In the genomic region with DNA sequence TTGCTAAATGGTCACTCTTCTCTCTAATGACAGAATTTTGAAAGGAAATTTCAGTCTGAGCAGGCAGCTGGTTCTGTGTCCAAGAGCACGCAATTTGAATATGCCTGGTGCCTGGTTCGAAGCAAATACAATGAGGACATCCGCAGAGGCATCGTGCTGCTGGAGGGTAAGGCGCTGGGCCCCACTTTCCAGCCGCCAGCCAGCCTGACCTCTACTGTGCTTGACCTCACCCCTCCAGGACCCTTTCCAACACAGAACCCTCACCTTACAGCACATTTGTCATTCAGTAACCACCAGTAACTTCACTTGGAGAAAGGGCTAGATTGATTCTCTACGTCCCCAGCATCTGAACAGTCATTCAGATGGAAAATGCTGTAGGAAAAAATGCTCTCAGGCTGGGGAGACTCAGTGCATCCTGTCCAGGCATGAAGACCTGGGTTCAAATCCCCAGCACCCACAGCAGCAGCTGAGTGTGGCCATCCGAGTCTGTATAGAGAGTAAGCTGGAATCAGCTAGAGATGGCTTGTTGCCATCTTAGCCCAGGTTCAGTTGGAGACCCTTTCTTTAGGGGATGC, we compare ENCODE assay signal across 7 mouse cellular contexts. TPM values are rescaled to one million over a fixed set of nuclear protein-coding genes. Genes with fewer than 3 reads are reported as not detected.
DNase-seq lines count a peak whose midpoint lies in the region; ATAC-seq and TF ChIP-seq lines count a peak whose summit lies in the region.

No protein-coding gene starts in this region.

- H3K4me2 ChIP-seq in forebrain, embryonic 12.5 days: peak overlapping the region; percentile 83
- H3K4me2 ChIP-seq in limb, embryonic 13.5 days (replicated peaks): peak overlapping the region; percentile 83
- H3K4me2 ChIP-seq in stomach, embryonic 14.5 days (replicated peaks; ENCODE audit: low read depth, low read length): peak overlapping the region; percentile 82

- ATAC-seq in forebrain, embryonic 12.5 days (ENCODE audit: low FRiP score): no peak
- no peak for ATAC-seq in limb, embryonic 13.5 days (ENCODE audit: low FRiP score, low read depth)
- ATAC-seq in stomach, embryonic 14.5 days (ENCODE audit: insufficient number of reproducible peaks, insufficient read depth, low FRiP score, low read depth): no peak

- peaks cover 19% of the 10 kb centered on the region for H3K4me1 ChIP-seq in liver, adult 2 months (ENCODE audit: control insufficient read depth, insufficient read depth, low read length)
- H3K4me1 ChIP-seq in forebrain, embryonic 12.5 days: peaks cover 18% of the 10 kb centered on the region
- peaks cover 22% of the 10 kb centered on the region for H3K4me1 ChIP-seq in limb, embryonic 13.5 days
- H3K4me1 ChIP-seq in stomach, embryonic 14.5 days (ENCODE audit: control insufficient read depth, insufficient read depth, low read length): peaks cover 41% of the 10 kb centered on the region

- H3K4me3 ChIP-seq in liver, adult 2 months (ENCODE audit: insufficient read depth, low read depth, low read length): no peak overlapping the region
- peak overlapping the region; percentile 65 for H3K4me3 ChIP-seq in forebrain, embryonic 12.5 days (replicated peaks)
- peak overlapping the region; percentile 59 for H3K4me3 ChIP-seq in limb, embryonic 13.5 days
- peak overlapping the region; percentile 57 for H3K4me3 ChIP-seq in stomach, embryonic 14.5 days (ENCODE audit: low read depth, low read length)

- WGBS in liver, adult 2 months: 62% methylated on average over 8 of the region's 8 CpGs
- 81% methylated on average over 8 of the region's 8 CpGs for WGBS in forebrain, embryonic 12.5 days
- WGBS in limb, embryonic 13.5 days: 72% methylated on average over 8 of the region's 8 CpGs
- whole genome bisulfite sequencing in stomach, embryonic 14.5 days: 65% methylated on average over 8 of the region's 8 CpGs

- no peaks in the 10 kb centered on the region for H3K9me3 ChIP-seq in forebrain, embryonic 12.5 days
- H3K9me3 ChIP-seq in limb, embryonic 13.5 days: no peaks in the 10 kb centered on the region
- H3K9me3 ChIP-seq in stomach, embryonic 14.5 days (ENCODE audit: control insufficient read depth, low read depth, low read length): no peaks in the 10 kb centered on the region

- no peak for TF ChIP-seq CTCF in liver, adult 2 months (IDR thresholded peaks at IDR 0.05; ENCODE audit: low read depth, low read length)

- no peak for TF ChIP-seq POLR2A in liver, adult 2 months (IDR thresholded peaks at IDR 0.05; ENCODE audit: extremely low read depth, insufficient read depth, low read length)

- H3K27me3 ChIP-seq in liver, adult 2 months (ENCODE audit: control insufficient read depth, insufficient read depth, low read length): no peaks in the 10 kb centered on the region
- H3K27me3 ChIP-seq in forebrain, embryonic 12.5 days: no peaks in the 10 kb centered on the region
- no peaks in the 10 kb centered on the region for H3K27me3 ChIP-seq in limb, embryonic 13.5 days
- H3K27me3 ChIP-seq in stomach, embryonic 14.5 days (ENCODE audit: control insufficient read depth, insufficient read depth, low read length): no peaks in the 10 kb centered on the region

- DNase-seq in liver, adult 2 months (ENCODE audit: extremely low read depth, low read depth, low spot score): no peak
- no peak for DNase-seq in liver
- no peak for DNase-seq in right cerebral cortex, postnatal 14 days
- DNase-seq in lung, adult 18-20 months: no peak

- H3K9ac ChIP-seq in liver, adult 2 months (ENCODE audit: low read depth, low read length): no peak overlapping the region
- H3K9ac ChIP-seq in forebrain, embryonic 12.5 days: peak overlapping the region; percentile 77; the same call in 1 of the 2 replicates
- peak overlapping the region; percentile 84 for H3K9ac ChIP-seq in limb, embryonic 13.5 days
- H3K9ac ChIP-seq in stomach, embryonic 14.5 days (replicated peaks; ENCODE audit: low read depth, low read length): no peak overlapping the region; the same call in 1 of the 2 replicates

- H3K27ac ChIP-seq in liver, adult 2 months (replicated peaks; ENCODE audit: insufficient read depth, low read depth, low read length): peak overlapping the region; percentile 32
- H3K27ac ChIP-seq in forebrain, embryonic 12.5 days: peak overlapping the region; percentile 80
- H3K27ac ChIP-seq in limb, embryonic 13.5 days: no peak overlapping the region; the same call in 1 of the 2 replicates
- H3K27ac ChIP-seq in stomach, embryonic 14.5 days (ENCODE audit: low read length): no peak overlapping the region; the same call in 1 of the 2 replicates

- H3K79me2 ChIP-seq in liver, adult 2 months (ENCODE audit: control insufficient read depth, insufficient read depth, low read length): 0 out of 2 replicates have a peak, but pooled peaks cover 4% of the 10 kb centered on the region

- peaks cover 2% of the 10 kb centered on the region; the same call in 1 of the 2 replicates for H3K36me3 ChIP-seq in liver, adult 2 months (ENCODE audit: control insufficient read depth, insufficient read depth, low read length)
- peaks cover 50% of the 10 kb centered on the region for H3K36me3 ChIP-seq in forebrain, embryonic 12.5 days (replicated peaks)
- peaks cover 46% of the 10 kb centered on the region for H3K36me3 ChIP-seq in limb, embryonic 13.5 days
- peaks cover 22% of the 10 kb centered on the region; the same call in 1 of the 2 replicates for H3K36me3 ChIP-seq in stomach, embryonic 14.5 days (ENCODE audit: control insufficient read depth, insufficient read depth, low read length)

RNA-seq across cellular contexts. Expression of a gene that starts 3.4 kb away (rescaled TPM):
- 0.40 and 0.46 TPM in 2 replicates for total RNA-seq in liver, adult 2 months (2014; rRNA removed)
- 0.51 and 0.81 TPM in 2 replicates for polyA plus RNA-seq in liver, adult 2 months (2012; rRNA removed)
- 0.27 and 0.50 TPM in 2 replicates for polyA plus RNA-seq in forebrain, embryonic 12.5 days (2016; fragmentation: Nextera tagmentation; extraction: Ambion mirVana)
- polyA plus RNA-seq in limb, embryonic 13.5 days (2015; fragmentation: Nextera tagmentation; extraction: Ambion mirVana): 0.10 and 0.20 TPM in 2 replicates
- 6.7 TPM in 2 replicates for polyA plus RNA-seq in stomach, embryonic 14.5 days (2014; fragmentation: Nextera tagmentation; extraction: Ambion mirVana)

RNA-seq across cellular contexts. Expression of a gene that starts 10.0 kb away (rescaled TPM):
- total RNA-seq in liver, adult 2 months (2014; rRNA removed): 106 and 115 TPM in 2 replicates
- 112 and 120 TPM in 2 replicates for polyA plus RNA-seq in liver, adult 2 months (2012; rRNA removed)
- polyA plus RNA-seq in forebrain, embryonic 12.5 days (2016; fragmentation: Nextera tagmentation; extraction: Ambion mirVana): 287 and 302 TPM in 2 replicates
- 263 and 274 TPM in 2 replicates for polyA plus RNA-seq in limb, embryonic 13.5 days (2015; fragmentation: Nextera tagmentation; extraction: Ambion mirVana)
- polyA plus RNA-seq in stomach, embryonic 14.5 days (2014; fragmentation: Nextera tagmentation; extraction: Ambion mirVana): 283 and 304 TPM in 2 replicates

RNA-seq across cellular contexts. Expression of a gene that starts 23.8 kb away (rescaled TPM):
- total RNA-seq in liver, adult 2 months (2014; rRNA removed): 21.5 and 22.7 TPM in 2 replicates
- 23.4 and 27.4 TPM in 2 replicates for polyA plus RNA-seq in liver, adult 2 months (2012; rRNA removed)
- polyA plus RNA-seq in forebrain, embryonic 12.5 days (2016; fragmentation: Nextera tagmentation; extraction: Ambion mirVana): 34.5 and 36.4 TPM in 2 replicates
- polyA plus RNA-seq in limb, embryonic 13.5 days (2015; fragmentation: Nextera tagmentation; extraction: Ambion mirVana): 63.1 and 65.1 TPM in 2 replicates
- 40.1 and 41.5 TPM in 2 replicates for polyA plus RNA-seq in stomach, embryonic 14.5 days (2014; fragmentation: Nextera tagmentation; extraction: Ambion mirVana)

RNA-seq across cellular contexts. Expression of a gene that starts 24.8 kb away (rescaled TPM):
- total RNA-seq in liver, adult 2 months (2014; rRNA removed): 30.0 and 44.5 TPM in 2 replicates
- polyA plus RNA-seq in liver, adult 2 months (2012; rRNA removed): 101 and 109 TPM in 2 replicates
- polyA plus RNA-seq in forebrain, embryonic 12.5 days (2016; fragmentation: Nextera tagmentation; extraction: Ambion mirVana): 97.9 and 102 TPM in 2 replicates
- polyA plus RNA-seq in limb, embryonic 13.5 days (2015; fragmentation: Nextera tagmentation; extraction: Ambion mirVana): 111 and 120 TPM in 2 replicates
- 101 and 108 TPM in 2 replicates for polyA plus RNA-seq in stomach, embryonic 14.5 days (2014; fragmentation: Nextera tagmentation; extraction: Ambion mirVana)

RNA-seq across cellular contexts. Expression of a gene that starts 55.1 kb away (rescaled TPM):
- 2.4 and 3.2 TPM in 2 replicates for total RNA-seq in liver, adult 2 months (2014; rRNA removed)
- 3.4 and 3.8 TPM in 2 replicates for polyA plus RNA-seq in liver, adult 2 months (2012; rRNA removed)
- polyA plus RNA-seq in forebrain, embryonic 12.5 days (2016; fragmentation: Nextera tagmentation; extraction: Ambion mirVana): 107 and 115 TPM in 2 replicates
- 60.4 and 65.8 TPM in 2 replicates for polyA plus RNA-seq in limb, embryonic 13.5 days (2015; fragmentation: Nextera tagmentation; extraction: Ambion mirVana)
- 65.9 and 75.1 TPM in 2 replicates for polyA plus RNA-seq in stomach, embryonic 14.5 days (2014; fragmentation: Nextera tagmentation; extraction: Ambion mirVana)

Comparison
In these comparisons a context has a peak if more than half of its experiments do, and no peak if none do; other contexts are left out.
1. H3K27ac ChIP-seq: peak in liver, adult 2 months (single experiment) and forebrain, embryonic 12.5 days (single experiment); none in limb, embryonic 13.5 days (single experiment) and stomach, embryonic 14.5 days (single experiment).
2. H3K9ac ChIP-seq: peak in forebrain, embryonic 12.5 days (single experiment) and limb, embryonic 13.5 days (single experiment); none in liver, adult 2 months (single experiment) and stomach, embryonic 14.5 days (single experiment).
3. Peak in every context shown above with its lines, with median percentiles within 50 percentile points of each other: H3K4me2 ChIP-seq.